Mouse (Mus musculus): Measurements from ENCODE around the gene Zmat1. TPM values are rescaled to one million over a fixed set of nuclear protein-coding genes. Genes with fewer than 3 reads are reported as not detected.
A peak's percentile ranks its signal among the peaks of the same experiment; 100 is the strongest.
"Not testable (repeated sequence)": the region's sequence is repeated elsewhere in the genome, so short reads cannot be mapped to it uniquely, and the experiment has no call there.

Gene Zmat1
- 0.47 and 0.77 TPM in 2 replicates for polyA plus RNA-seq (2012; rRNA removed)

DNA sequence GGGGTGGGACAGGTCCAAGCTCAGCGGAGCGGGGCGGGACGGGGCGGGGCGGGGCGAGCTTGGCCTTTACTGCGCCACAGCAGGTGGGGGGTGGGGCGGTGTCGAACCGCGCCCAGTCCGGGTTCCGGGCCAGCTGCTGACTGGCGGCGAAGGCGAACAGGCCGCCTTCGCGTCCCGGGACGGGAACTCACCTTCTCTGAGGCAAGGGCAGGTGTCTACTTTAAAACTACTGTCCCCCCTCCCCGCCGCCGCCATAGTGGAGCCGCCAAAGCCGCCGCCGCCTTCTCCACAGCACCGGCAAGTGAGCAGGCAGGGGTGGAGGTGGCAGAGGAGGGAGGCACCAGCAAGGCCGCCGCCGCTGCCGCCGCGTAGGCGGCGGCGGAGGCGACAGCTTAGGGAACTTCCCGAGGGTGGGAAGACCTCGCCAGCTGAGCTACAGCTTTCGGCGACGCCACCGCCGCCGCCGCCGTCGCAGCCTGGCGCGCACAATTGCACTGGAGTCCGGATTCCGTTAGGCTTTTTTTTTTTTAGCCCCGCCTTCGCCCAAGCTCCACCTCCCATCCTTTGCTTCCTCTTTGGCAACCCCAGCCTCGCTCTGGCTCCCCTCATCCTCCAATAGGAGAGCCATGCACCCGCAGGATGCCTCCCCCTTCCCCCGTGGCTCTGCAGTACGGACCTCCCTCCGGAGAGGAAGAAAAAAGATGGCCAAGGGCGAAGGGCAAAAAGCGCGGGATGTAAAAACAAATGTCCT lies at the start of gene Zmat1:
TSS of gene Zmat1 (minus strand) at position 490 of the 751 bp plus-strand sequence.
- Histone ChIP-seq H3K36me3 (ENCODE audit: control insufficient read depth, insufficient read depth, low read length) (no peaks in the 10 kb centered on the region), H3K4me3 (ENCODE audit: control insufficient read depth, insufficient read depth, low read length) (peak within 1 kb of the TSS; percentile 97), H3K27ac (ENCODE audit: control insufficient read depth, insufficient read depth, low read length) (peak within 1 kb of the TSS; percentile 97), H3K27me3 (ENCODE audit: control insufficient read depth, insufficient read depth, low read length) (no peaks in the 10 kb centered on the region), H3K4me1 (replicated peaks; ENCODE audit: control insufficient read depth, insufficient read depth, low read length) (no peaks in the 10 kb centered on the region)
- 2% methylated on average over 52 of the region's 65 CpGs for WGBS
- peak; percentile 85 for DNase-seq
- TF ChIP-seq POLR2A (IDR thresholded peaks at IDR 0.05; ENCODE audit: control insufficient read depth, extremely low read depth, insufficient read depth, low read length, poor library complexity): peak; percentile 91; the same call in 1 of the 2 replicates
- no peak for TF ChIP-seq CTCF (IDR thresholded peaks at IDR 0.05; ENCODE audit: borderline replicate concordance, control insufficient read depth, extremely low read depth, insufficient read depth, low read length, poor library complexity)

DNA sequence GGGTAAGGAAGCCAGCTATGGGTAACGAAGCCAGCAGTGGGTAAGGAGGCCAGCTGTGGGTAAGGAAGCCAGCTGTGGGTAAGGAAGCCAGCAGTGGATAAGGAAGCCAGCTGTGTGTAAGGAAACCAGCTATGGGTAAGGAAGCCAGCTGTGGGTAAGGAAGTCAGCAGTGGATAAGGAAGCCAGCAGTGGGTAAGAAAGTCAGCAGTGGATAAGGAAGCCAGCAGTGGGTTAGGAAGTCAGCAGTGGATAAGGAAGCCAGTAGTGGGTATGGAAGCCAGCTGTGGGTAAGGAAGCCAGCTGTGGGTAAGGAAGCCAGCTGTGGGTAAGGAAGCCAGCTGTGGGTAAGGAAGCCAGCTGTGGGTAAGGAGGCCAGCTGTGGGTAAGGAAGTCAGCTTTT lies 44.9 kb upstream of the Zmat1 start:
- H3K4me3 ChIP-seq (ENCODE audit: control insufficient read depth, insufficient read depth, low read length); H3K36me3 ChIP-seq (ENCODE audit: control insufficient read depth, insufficient read depth, low read length); DNase-seq; H3K27ac ChIP-seq (ENCODE audit: control insufficient read depth, insufficient read depth, low read length); H3K4me1 ChIP-seq (replicated peaks; ENCODE audit: control insufficient read depth, insufficient read depth, low read length); H3K27me3 ChIP-seq (ENCODE audit: control insufficient read depth, insufficient read depth, low read length): not testable (repeated sequence)
- 85% methylated on average over 1 of the region's 1 CpGs for WGBS

DNA sequence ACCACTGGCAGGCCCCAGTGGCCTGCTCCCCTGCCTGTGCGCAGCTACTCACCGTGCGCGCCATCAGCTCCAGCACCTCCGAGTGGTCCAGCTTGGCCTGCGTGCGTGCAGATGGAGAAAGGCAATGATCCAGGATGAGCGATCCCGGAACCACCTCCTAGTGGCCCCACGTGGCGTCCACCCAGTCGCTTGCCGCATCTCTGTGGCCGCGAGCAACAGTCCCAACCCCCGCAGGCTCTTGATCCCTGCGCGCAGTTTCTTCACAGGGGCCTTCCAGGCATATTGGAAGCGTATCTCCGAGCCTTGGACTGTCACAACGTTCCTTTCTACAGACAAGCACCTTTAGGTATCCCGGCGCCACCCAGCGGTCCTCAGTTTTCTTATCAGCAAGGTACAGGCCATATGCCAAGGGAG lies 27.0 kb upstream of the Zmat1 start:
- Histone ChIP-seq H3K27ac (ENCODE audit: control insufficient read depth, insufficient read depth, low read length) (no peak overlapping the region), H3K4me3 (ENCODE audit: control insufficient read depth, insufficient read depth, low read length) (peak overlapping the region; percentile 19), H3K4me1 (replicated peaks; ENCODE audit: control insufficient read depth, insufficient read depth, low read length) (peaks cover 6% of the 10 kb centered on the region), H3K36me3 (ENCODE audit: control insufficient read depth, insufficient read depth, low read length) (no peaks in the 10 kb centered on the region), H3K27me3 (ENCODE audit: control insufficient read depth, insufficient read depth, low read length) (no peaks in the 10 kb centered on the region)
- 13% methylated on average over 24 of the region's 24 CpGs for WGBS
- DNase-seq: no peak
- no peak for TF ChIP-seq CTCF (IDR thresholded peaks at IDR 0.05; ENCODE audit: borderline replicate concordance, control insufficient read depth, extremely low read depth, insufficient read depth, low read length, poor library complexity)

GRCm38 (mm10) chrX:135025135-135025534 lies 16.1 kb upstream of the Zmat1 start:
- no peak for DNase-seq
- no peak overlapping the region for H3K27ac ChIP-seq (ENCODE audit: control insufficient read depth, insufficient read depth, low read length)
- no peak overlapping the region for H3K4me3 ChIP-seq (ENCODE audit: control insufficient read depth, insufficient read depth, low read length)
- 95% methylated on average over 9 of the region's 9 CpGs for WGBS
- H3K4me1 ChIP-seq (replicated peaks; ENCODE audit: control insufficient read depth, insufficient read depth, low read length): no peaks in the 10 kb centered on the region
- TF ChIP-seq POLR2A (IDR thresholded peaks at IDR 0.05; ENCODE audit: control insufficient read depth, extremely low read depth, insufficient read depth, low read length, poor library complexity) (no peak), CTCF (IDR thresholded peaks at IDR 0.05; ENCODE audit: borderline replicate concordance, control insufficient read depth, extremely low read depth, insufficient read depth, low read length, poor library complexity) (no peak)
- no peaks in the 10 kb centered on the region for H3K27me3 ChIP-seq (ENCODE audit: control insufficient read depth, insufficient read depth, low read length)
- H3K36me3 ChIP-seq (ENCODE audit: control insufficient read depth, insufficient read depth, low read length): no peaks in the 10 kb centered on the region

DNA sequence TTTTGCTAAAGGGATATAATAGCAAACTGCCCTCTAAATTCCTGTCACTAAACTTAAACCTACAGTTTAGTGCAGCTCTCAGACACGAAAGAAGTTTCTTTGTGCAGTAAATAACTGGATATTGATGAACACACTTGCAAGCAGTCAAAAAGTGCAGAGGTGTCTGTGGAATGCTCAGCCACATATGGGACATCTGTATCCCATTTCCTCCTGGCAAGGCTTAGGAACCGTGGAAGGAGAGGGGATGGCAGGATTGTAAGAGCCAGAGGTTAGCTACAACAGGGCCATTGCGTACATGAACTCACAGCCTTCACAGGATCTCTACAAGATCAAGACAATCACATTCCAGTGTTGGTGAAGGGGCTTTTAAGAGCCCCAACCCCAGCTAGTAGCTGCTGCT lies 2.4 kb upstream of the Zmat1 start:
- DNase-seq: no peak
- no peaks in the 10 kb centered on the region for H3K4me1 ChIP-seq (replicated peaks; ENCODE audit: control insufficient read depth, insufficient read depth, low read length)
- H3K4me3 ChIP-seq (ENCODE audit: control insufficient read depth, insufficient read depth, low read length): no peak overlapping the region
- no peaks in the 10 kb centered on the region for H3K36me3 ChIP-seq (ENCODE audit: control insufficient read depth, insufficient read depth, low read length)
- no peaks in the 10 kb centered on the region for H3K27me3 ChIP-seq (ENCODE audit: control insufficient read depth, insufficient read depth, low read length)
- TF ChIP-seq CTCF (IDR thresholded peaks at IDR 0.05; ENCODE audit: borderline replicate concordance, control insufficient read depth, extremely low read depth, insufficient read depth, low read length, poor library complexity) (no peak), POLR2A (IDR thresholded peaks at IDR 0.05; ENCODE audit: control insufficient read depth, extremely low read depth, insufficient read depth, low read length, poor library complexity) (no peak)
- H3K27ac ChIP-seq (ENCODE audit: control insufficient read depth, insufficient read depth, low read length): no peak overlapping the region
- WGBS: 88% methylated on average over 3 of the region's 3 CpGs

DNA sequence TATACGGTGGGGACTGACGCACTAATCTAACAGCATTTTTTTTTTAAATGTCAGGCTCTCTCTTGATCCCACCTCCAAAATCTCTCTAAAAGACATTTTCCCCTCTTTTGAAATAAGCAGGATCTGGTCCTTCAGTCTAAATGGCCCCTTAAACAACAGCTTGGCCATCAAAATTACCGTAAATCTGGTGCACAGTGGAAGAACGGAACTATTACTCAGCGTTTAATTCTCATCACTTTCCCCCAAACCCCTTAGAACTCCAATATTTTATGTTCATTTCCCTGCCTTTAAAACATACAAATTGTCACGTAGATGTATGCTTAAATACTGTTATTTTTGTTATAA lies 434 bp upstream of the Zmat1 start:
- H3K4me3 ChIP-seq (ENCODE audit: control insufficient read depth, insufficient read depth, low read length): peak overlapping the region; percentile 97
- no peaks in the 10 kb centered on the region for H3K36me3 ChIP-seq (ENCODE audit: control insufficient read depth, insufficient read depth, low read length)
- 8% methylated on average over 6 of the region's 6 CpGs for WGBS
- no peaks in the 10 kb centered on the region for H3K4me1 ChIP-seq (replicated peaks; ENCODE audit: control insufficient read depth, insufficient read depth, low read length)
- DNase-seq: no peak
- H3K27me3 ChIP-seq (ENCODE audit: control insufficient read depth, insufficient read depth, low read length): no peaks in the 10 kb centered on the region
- H3K27ac ChIP-seq (ENCODE audit: control insufficient read depth, insufficient read depth, low read length): no peak overlapping the region
- TF ChIP-seq CTCF (IDR thresholded peaks at IDR 0.05; ENCODE audit: borderline replicate concordance, control insufficient read depth, extremely low read depth, insufficient read depth, low read length, poor library complexity) (no peak), POLR2A (IDR thresholded peaks at IDR 0.05; ENCODE audit: control insufficient read depth, extremely low read depth, insufficient read depth, low read length, poor library complexity) (no peak)

- Histone ChIP-seq H3K4me3 (ENCODE audit: control insufficient read depth, insufficient read depth, low read length) (peak overlapping the region; percentile 20; the same call in 1 of the 2 replicates), H3K27me3 (ENCODE audit: control insufficient read depth, insufficient read depth, low read length) (no peaks in the 10 kb centered on the region), H3K27ac (ENCODE audit: control insufficient read depth, insufficient read depth, low read length) (peak overlapping the region; percentile 84; the same call in 1 of the 2 replicates), H3K36me3 (ENCODE audit: control insufficient read depth, insufficient read depth, low read length) (no peaks in the 10 kb centered on the region), H3K4me1 (replicated peaks; ENCODE audit: control insufficient read depth, insufficient read depth, low read length) (no peaks in the 10 kb centered on the region)
- TF ChIP-seq CTCF (IDR thresholded peaks at IDR 0.05; ENCODE audit: borderline replicate concordance, control insufficient read depth, extremely low read depth, insufficient read depth, low read length, poor library complexity) (no peak), POLR2A (IDR thresholded peaks at IDR 0.05; ENCODE audit: control insufficient read depth, extremely low read depth, insufficient read depth, low read length, poor library complexity) (no peak)
- WGBS: 9% methylated on average over 5 of the region's 5 CpGs
- DNase-seq: no peak
Measured at GRCm38 (mm10) chrX:135008021-135008420, 988 bp downstream of the Zmat1 start.

Measured in thymus, adult 2 months (tissue).